Mouse (Mus musculus): ENCODE data around the gene Tmem97.

DNA sequence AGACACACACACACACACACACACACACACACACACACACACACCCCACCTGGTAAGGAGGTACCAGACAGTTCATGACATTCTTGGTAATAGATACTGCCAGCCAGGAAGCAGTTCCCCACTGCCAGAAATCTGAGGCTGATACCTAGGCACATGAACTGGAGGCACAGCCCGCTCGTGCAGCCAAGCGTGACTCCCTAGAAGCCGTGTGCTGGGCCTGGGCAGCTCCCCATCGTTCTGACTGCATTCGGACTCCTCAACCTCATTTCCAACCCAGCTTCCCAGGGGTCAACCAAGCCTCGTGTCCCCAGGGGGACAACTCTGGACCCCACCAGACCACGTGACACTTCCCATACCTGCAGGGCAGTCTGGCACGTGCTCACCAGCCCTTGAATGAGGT lies 21.9 kb downstream of the Tmem97 start:
- TF ChIP-seq CTCF (IDR thresholded peaks at IDR 0.05; ENCODE audit: low read depth) = no peak
- no peak for TF ChIP-seq EP300 (optimal IDR thresholded peaks at IDR 0.05)

All from stomach, postnatal 0 days (tissue).